Mouse (Mus musculus): ENCODE results near the gene Cd3eap.

- TF ChIP-seq CTCF (IDR thresholded peaks at IDR 0.05 in 2 of 3, conservative IDR thresholded peaks at IDR 0.05 in 1 of 3; ENCODE audit: control insufficient read depth in 1 of 3, insufficient read depth in 1 of 3, low read depth in 2 of 3, low read length in 3 of 3, poor library complexity in 1 of 3, severe bottlenecking in 1 of 3) (peak in 2 of 3 experiments; percentile 43 to 48; a peak in 4 of 6 replicates), CHD2 (IDR thresholded peaks at IDR 0.05; ENCODE audit: low read length) (no peak), E2F4 (IDR thresholded peaks at IDR 0.05; ENCODE audit: borderline replicate concordance, low read depth, low read length) (no peak), HCFC1 (IDR thresholded peaks at IDR 0.05; ENCODE audit: low read depth, low read length) (no peak), NRF1 (IDR thresholded peaks at IDR 0.05; ENCODE audit: insufficient read depth, low read depth, low read length, poor library complexity, severe bottlenecking) (no peak)
Observed at GRCm38 (mm10) chr7:19328425-19328824, 30.9 kb downstream of the Cd3eap start.

Measured in MEL (cell line).